In the genomic region with DNA sequence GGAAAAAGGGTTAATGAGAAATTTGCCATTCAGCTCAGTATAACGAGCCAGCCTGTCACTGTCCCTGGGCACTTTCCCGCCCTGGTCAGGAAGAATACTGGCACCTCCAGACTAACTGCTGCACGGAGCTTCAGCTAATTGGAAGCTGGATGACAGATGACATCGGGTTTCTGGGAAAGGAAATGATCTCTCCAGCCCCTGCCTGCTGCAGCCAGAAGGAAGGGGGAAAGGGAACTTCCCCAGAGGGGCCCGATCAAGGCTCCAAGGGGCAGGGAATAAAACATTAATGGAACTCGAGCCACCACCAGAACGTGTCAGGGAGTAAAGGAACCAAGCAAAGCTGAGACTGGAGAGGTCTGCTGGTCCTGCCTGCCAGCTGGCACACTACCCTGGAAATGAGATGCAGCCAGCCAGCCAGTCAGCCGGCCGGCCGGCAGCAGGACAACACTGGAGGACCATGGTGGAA, we compare ENCODE assay signal across 9 mouse cellular contexts.
A peak's percentile ranks its signal among the peaks of the same experiment; 100 is the strongest.
DNase-seq lines count a peak whose midpoint lies in the region; ATAC-seq and TF ChIP-seq lines count a peak whose summit lies in the region.
"Had no signal": no experiment of that assay in that cellular context is flagged by ENCODE, and none has a peak within 500 bp of the region (broad histone marks: within the 10 kb centered on the region; RNA-seq: fewer than 3 reads in every experiment).

No protein-coding gene starts in this region.

- no peak overlapping the region for H3K9ac ChIP-seq in heart, embryonic 14.5 days (ENCODE audit: low read length)
- H3K9ac ChIP-seq in kidney, embryonic 14.5 days (ENCODE audit: low read depth, low read length): no peak overlapping the region
- H3K9ac ChIP-seq in lung, postnatal 0 days (replicated peaks; ENCODE audit: low read depth): no peak overlapping the region

- H3K9me3 ChIP-seq in heart, embryonic 14.5 days (ENCODE audit: control insufficient read depth, low read length): no peaks in the 10 kb centered on the region
- H3K9me3 ChIP-seq in kidney, embryonic 14.5 days (ENCODE audit: control insufficient read depth, low read length): no peaks in the 10 kb centered on the region
- no peaks in the 10 kb centered on the region for H3K9me3 ChIP-seq in lung, postnatal 0 days (ENCODE audit: low read length)

- ATAC-seq in heart, embryonic 14.5 days (ENCODE audit: insufficient number of reproducible peaks, insufficient read depth, low FRiP score, low read depth): no peak
- ATAC-seq in kidney, embryonic 14.5 days (ENCODE audit: low FRiP score, low TSS enrichment): peak; percentile 60
- ATAC-seq in lung, postnatal 0 days: peak; percentile 69
- ATAC-seq: Patski had no signal

- H3K27me3 ChIP-seq in heart, embryonic 14.5 days (ENCODE audit: control insufficient read depth, insufficient read depth, low read length): no peaks in the 10 kb centered on the region
- H3K27me3 ChIP-seq in kidney, embryonic 14.5 days (ENCODE audit: control insufficient read depth, insufficient read depth, low read length): no peaks in the 10 kb centered on the region
- no peaks in the 10 kb centered on the region for H3K27me3 ChIP-seq in lung, postnatal 0 days (replicated peaks; ENCODE audit: insufficient read depth, low read length)
- H3K27me3 ChIP-seq: Patski had no signal

- DNase-seq in urinary bladder, postnatal 14 days (ENCODE audit: low spot score): peak; percentile 52
- DNase-seq in urinary bladder, postnatal 10 days (ENCODE audit: low spot score): no peak
- DNase-seq in fibroblast of lung, adult 2 months (ENCODE audit: low read depth): peak; percentile 38
- DNase-seq in lung, postnatal 0 days (ENCODE audit: low spot score): peak; percentile 53
- DNase-seq in spleen, postnatal 36 days (ENCODE audit: low spot score in 2 of 2): no peak
- DNase-seq in B cell, adult 2 months: no peak

- no peak for TF ChIP-seq EP300 in lung, postnatal 0 days (IDR thresholded peaks at IDR 0.05)

- no peak overlapping the region for H3K4me3 ChIP-seq in heart, embryonic 14.5 days (ENCODE audit: control insufficient read depth in 1 of 2, insufficient read depth in 1 of 2, low read depth in 1 of 2, low read length in 2 of 2)
- no peak overlapping the region for H3K4me3 ChIP-seq in kidney, embryonic 14.5 days (ENCODE audit: low read length)
- H3K4me3 ChIP-seq in lung, postnatal 0 days (ENCODE audit: low read depth, low read length): no peak overlapping the region

- peak overlapping the region; percentile 5 for H3K4me2 ChIP-seq in heart, embryonic 14.5 days (ENCODE audit: low read length)
- H3K4me2 ChIP-seq in kidney, embryonic 14.5 days (replicated peaks; ENCODE audit: low read depth, low read length): no peak overlapping the region; the same call in 1 of the 2 replicates
- H3K4me2 ChIP-seq in lung, postnatal 0 days (replicated peaks; ENCODE audit: low read depth, low read length): peak overlapping the region; percentile 25

- TF ChIP-seq CTCF in lung, postnatal 0 days (IDR thresholded peaks at IDR 0.05): no peak

- peaks cover 13 to 16% of the 10 kb centered on the region in 2 experiments for H3K4me1 ChIP-seq in heart, embryonic 14.5 days (ENCODE audit: control insufficient read depth in 2 of 2, insufficient read depth in 2 of 2, low read length in 2 of 2)
- H3K4me1 ChIP-seq in kidney, embryonic 14.5 days (ENCODE audit: control insufficient read depth, insufficient read depth, low read length): peaks cover 21% of the 10 kb centered on the region
- H3K4me1 ChIP-seq in lung, postnatal 0 days (ENCODE audit: insufficient read depth, low read depth, low read length): no peaks in the 10 kb centered on the region; the same call in 1 of the 2 replicates

- peak overlapping the region; percentile 1 to 51 for H3K27ac ChIP-seq in heart, embryonic 14.5 days (replicated peaks in 1 of 2; ENCODE audit: control insufficient read depth in 1 of 2, insufficient read depth in 1 of 2, low read depth in 2 of 2, low read length in 2 of 2)
- H3K27ac ChIP-seq in kidney, embryonic 14.5 days (ENCODE audit: low read depth, low read length): peak overlapping the region; percentile 13; the same call in 1 of the 2 replicates
- H3K27ac ChIP-seq in lung, postnatal 0 days (ENCODE audit: low read length): no peak overlapping the region; the same call in 1 of the 2 replicates

- WGBS in heart, embryonic 14.5 days: 36% methylated on average over 10 of the region's 10 CpGs
- 16% methylated on average over 10 of the region's 10 CpGs for WGBS in kidney, embryonic 14.5 days
- 16% methylated on average over 10 of the region's 10 CpGs for WGBS in lung, postnatal 0 days

- H3K36me3 ChIP-seq in heart, embryonic 14.5 days (ENCODE audit: control insufficient read depth, insufficient read depth, low read length): no peaks in the 10 kb centered on the region
- no peaks in the 10 kb centered on the region for H3K36me3 ChIP-seq in kidney, embryonic 14.5 days (ENCODE audit: control insufficient read depth, insufficient read depth, low read length)
- H3K36me3 ChIP-seq in lung, postnatal 0 days (ENCODE audit: insufficient read depth, low read length): no peaks in the 10 kb centered on the region

Comparison
In these comparisons a context has a peak if more than half of its experiments do, and no peak if none do; other contexts are left out.
1. DNase-seq: peak in urinary bladder, postnatal 14 days (single experiment), fibroblast of lung, adult 2 months (single experiment) and lung, postnatal 0 days (single experiment); none in urinary bladder, postnatal 10 days (single experiment), spleen, postnatal 36 days (0 of 2) and B cell, adult 2 months (0 of 2).